Mouse (Mus musculus) CH12.LX (cell line): ENCODE data around the gene Cnot3. TPM values are rescaled to one million over a fixed set of nuclear protein-coding genes. Genes with fewer than 3 reads are reported as not detected.

ENCODE experiments used
- DNase-seq: peaks from one replicate; pipeline ENCODE4 v3.0.0-alpha.2; 2013; ENCODE audit errors: extremely low read depth
- H3K27ac ChIP-seq: 2 replicates; pipeline ENCODE4 v1.5.1; 2012; ENCODE audit warnings: low read depth, mild to moderate bottlenecking, control low read depth, moderate library complexity; ENCODE audit not compliant: insufficient read depth
- H3K27me3 ChIP-seq: replicated peaks from 2 replicates; pipeline ENCODE3; 2012; ENCODE audit warnings: inconsistent platforms
- H3K36me3 ChIP-seq, 2 experiments: replicated peaks in 1 of 2; 2 replicates each; pipeline versions ENCODE3 to v1.6.1; 2012; ENCODE audit warnings: inconsistent platforms in 1 of 2, low read length in 1 of 2, mild to moderate bottlenecking in 1 of 2, mixed read lengths in 1 of 2, moderate library complexity in 1 of 2; ENCODE audit not compliant: control insufficient read depth in 1 of 2, insufficient read depth in 1 of 2
- H3K4me1 ChIP-seq, 2 experiments: 2 replicates each; pipeline ENCODE4 v1.6.1; 2012; ENCODE audit warnings: inconsistent platforms in 1 of 2, moderate library complexity in 1 of 2; ENCODE audit not compliant: insufficient read depth in 2 of 2, control insufficient read depth in 1 of 2
- H3K4me2 ChIP-seq: 2 replicates; pipeline ENCODE4 v1.6.1; 2012; ENCODE audit warnings: low read depth, mild to moderate bottlenecking, control low read depth; ENCODE audit not compliant: poor library complexity, insufficient read depth, severe bottlenecking
- H3K4me3 ChIP-seq, 3 experiments: fragments of 150-350 bp in 1 of 3; sonication (generic) in 1 of 3; replicated peaks in 1 of 3; 2 replicates each; pipeline versions ENCODE3 to v1.5.1; 2011 to 2012; ENCODE audit warnings: low read depth in 2 of 3, low read length in 2 of 3, mild to moderate bottlenecking in 2 of 3, moderate library complexity in 2 of 3, control low read depth in 1 of 3, improper control_type of control experiment in 1 of 3, inconsistent platforms in 1 of 3, mixed read lengths in 1 of 3; ENCODE audit not compliant: poor library complexity in 1 of 3
- H3K79me2 ChIP-seq: replicated peaks from 2 replicates; pipeline ENCODE4 v1.6.1; 2012; ENCODE audit warnings: mild to moderate bottlenecking, moderate library complexity; ENCODE audit not compliant: control insufficient read depth, poor library complexity, insufficient read depth, severe bottlenecking; ENCODE audit errors: extremely low read depth
- H3K9ac ChIP-seq: 2 replicates; pipeline ENCODE4 v1.6.1; 2012; ENCODE audit warnings: low read depth, mild to moderate bottlenecking, control low read depth, moderate library complexity; ENCODE audit not compliant: insufficient read depth
- H3K9me3 ChIP-seq: replicated peaks from 2 replicates; pipeline ENCODE3; 2012; ENCODE audit warnings: low read length, inconsistent platforms, mixed read lengths
- CHD2 ChIP-seq: IDR thresholded peaks from 2 replicates; pipeline ENCODE4 v1.6.1; 2011; ENCODE audit warnings: low read length, improper control_type of control experiment
- E2F4 ChIP-seq: IDR thresholded peaks from 2 replicates; pipeline ENCODE4 v1.6.1; 2011; ENCODE audit warnings: low read depth, low read length, improper control_type of control experiment; ENCODE audit not compliant: insufficient replicate concordance
- ELF1 ChIP-seq: IDR thresholded peaks from 2 replicates; pipeline ENCODE4 v1.6.1; 2014; ENCODE audit warnings: low read depth, mild to moderate bottlenecking, inconsistent platforms, low read length, improper control_type of control experiment
- EP300 ChIP-seq: IDR thresholded peaks from 2 replicates; pipeline ENCODE4 v1.6.1; 2011; ENCODE audit warnings: low read length, improper control_type of control experiment
- HCFC1 ChIP-seq: IDR thresholded peaks from 2 replicates; pipeline ENCODE4 v1.6.1; 2012; ENCODE audit warnings: low read depth, mild to moderate bottlenecking, inconsistent platforms, low read length, improper control_type of control experiment
- IRF4 ChIP-seq: IDR thresholded peaks from 2 replicates; pipeline ENCODE4 v1.6.1; 2014; ENCODE audit warnings: low read depth, mild to moderate bottlenecking, inconsistent platforms, low read length, improper control_type of control experiment
- JUN ChIP-seq: IDR thresholded peaks from 2 replicates; pipeline ENCODE4 v1.6.1; 2011; ENCODE audit warnings: low read depth, mild to moderate bottlenecking, low read length, improper control_type of control experiment, moderate library complexity; ENCODE audit not compliant: insufficient read depth
- JUND ChIP-seq: conservative IDR thresholded peaks from 2 replicates; pipeline ENCODE4 v1.6.1; 2011; ENCODE audit warnings: low read depth, low read length, improper control_type of control experiment
- KAT2A ChIP-seq: IDR thresholded peaks from 2 replicates; pipeline ENCODE4 v1.6.1; 2012; ENCODE audit warnings: low read length, improper control_type of control experiment, inconsistent platforms; ENCODE audit not compliant: insufficient replicate concordance
- MAFK ChIP-seq: IDR thresholded peaks from 2 replicates; pipeline ENCODE4 v1.6.1; 2011; ENCODE audit warnings: low read length, improper control_type of control experiment; ENCODE audit not compliant: insufficient replicate concordance
- MAX ChIP-seq: IDR thresholded peaks from 2 replicates; pipeline ENCODE4 v1.6.1; 2011; ENCODE audit warnings: low read length, improper control_type of control experiment
- MAZ ChIP-seq: IDR thresholded peaks from 2 replicates; pipeline ENCODE4 v1.6.1; 2012; ENCODE audit warnings: low read depth, mild to moderate bottlenecking, inconsistent platforms, low read length, improper control_type of control experiment, moderate library complexity
- MEF2A ChIP-seq: IDR thresholded peaks from 2 replicates; pipeline ENCODE4 v1.6.1; 2014; ENCODE audit warnings: low read depth, mild to moderate bottlenecking, inconsistent platforms, low read length, improper control_type of control experiment, borderline replicate concordance
- MXI1 ChIP-seq: IDR thresholded peaks from 2 replicates; pipeline ENCODE4 v1.6.1; 2011; ENCODE audit warnings: mild to moderate bottlenecking, low read depth, low read length, improper control_type of control experiment
- MYC ChIP-seq: IDR thresholded peaks from 2 replicates; pipeline ENCODE4 v1.6.1; 2011; ENCODE audit warnings: low read depth, mild to moderate bottlenecking, improper control_type of control experiment, low read length
- NELFE ChIP-seq: IDR thresholded peaks from 2 replicates; pipeline ENCODE4 v1.6.1; 2011; ENCODE audit warnings: low read depth, low read length, improper control_type of control experiment
- NRF1 ChIP-seq: IDR thresholded peaks from 2 replicates; pipeline ENCODE4 v1.6.1; 2014; ENCODE audit warnings: low read depth, mild to moderate bottlenecking, inconsistent platforms, low read length, improper control_type of control experiment, moderate library complexity
- POLR2A ChIP-seq: IDR thresholded peaks from 2 replicates; pipeline ENCODE4 v1.6.1; 2011; ENCODE audit warnings: low read depth, mild to moderate bottlenecking, improper control_type of control experiment, low read length
- POLR2AphosphoS2 ChIP-seq: IDR thresholded peaks from 2 replicates; pipeline ENCODE4 v1.6.1; 2011; ENCODE audit warnings: low read depth, low read length, improper control_type of control experiment
- RAD21 ChIP-seq: IDR thresholded peaks from 2 replicates; pipeline ENCODE4 v1.6.1; 2011; ENCODE audit warnings: low read depth, mild to moderate bottlenecking, low read length, improper control_type of control experiment, moderate library complexity
- SIN3A ChIP-seq: IDR thresholded peaks from 2 replicates; pipeline ENCODE4 v1.6.1; 2012; ENCODE audit warnings: low read length, improper control_type of control experiment, inconsistent platforms
- SMC3 ChIP-seq: IDR thresholded peaks from 2 replicates; pipeline ENCODE4 v1.6.1; 2011; ENCODE audit warnings: low read depth, low read length, improper control_type of control experiment
- TBP ChIP-seq: conservative IDR thresholded peaks from 2 replicates; pipeline ENCODE4 v1.6.1; 2011; ENCODE audit warnings: low read depth, low read length, improper control_type of control experiment
- TCF12 ChIP-seq: IDR thresholded peaks from 2 replicates; pipeline ENCODE4 v1.6.1; 2014; ENCODE audit warnings: low read depth, mild to moderate bottlenecking, inconsistent platforms, low read length, improper control_type of control experiment
- USF1 ChIP-seq: IDR thresholded peaks from 2 replicates; pipeline ENCODE4 v1.6.1; 2014; ENCODE audit warnings: low read depth, mild to moderate bottlenecking, inconsistent platforms, low read length, improper control_type of control experiment
- ZKSCAN1 ChIP-seq: IDR thresholded peaks from 2 replicates; pipeline ENCODE4 v1.6.1; 2012; ENCODE audit warnings: low read depth, inconsistent platforms, low read length, improper control_type of control experiment, borderline replicate concordance
- ZMIZ1 ChIP-seq: IDR thresholded peaks from 2 replicates; pipeline ENCODE4 v1.6.1; 2012; ENCODE audit warnings: low read depth, mild to moderate bottlenecking, inconsistent platforms, low read length, improper control_type of control experiment
- ZNF384 ChIP-seq: IDR thresholded peaks from 2 replicates; pipeline ENCODE4 v1.6.1; 2012; ENCODE audit warnings: low read depth, low read length, improper control_type of control experiment, inconsistent platforms
- dilution Hi-C: fragments of 300-500 bp; cut with MboI; formaldehyde crosslinking; loops from 2 replicates; pipeline ENCODE4 v1.14.3; 2020; ENCODE audit warnings: low sequenced_read_pairs; ENCODE audit not compliant: extremely low pct_unique_long_range_greater_than_20kb, extremely low pct_ligation_motif_present
- in situ Hi-C: fragments of 300-500 bp; cut with MboI; formaldehyde crosslinking; loops from 3 replicates; pipeline ENCODE4 v1.14.3; 2019; ENCODE audit warnings: low sequenced_read_pairs, low pct_ligation_motif_present, low pct_unique_long_range_greater_than_20kb, mixed read lengths
- polyA plus RNA-seq: library from polyadenylated mRNA; unstranded; fragments of >175 nt; gene quantifications from 2 replicates; pipeline ENCODE4 v1.2.1, GENCODE M21; 2012; ENCODE audit warnings: low read depth; ENCODE audit not compliant: insufficient read length
- total RNA-seq, 2 experiments: library from RNA; depleted of rRNA; stranded (reverse); fragments of 300-350 nt in 1 of 2; fragments of >200 nt in 1 of 2; gene quantifications; 2 replicates each; pipeline ENCODE4 v1.2.3; 2012 to 2014

Gene Cnot3
- total and polyA plus RNA-seq, 3 experiments = 10.5 to 68.3 (median 21.1) TPM

GRCm38 (mm10) chr7:3703148-3703878, 58.2 kb downstream of the Cnot3 start:
- Histone ChIP-seq H3K4me1 (peaks cover 2 to 24% of the 10 kb centered on the region in 2 experiments; a peak in 3 of 4 replicates), H3K79me2 (peaks cover 30% of the 10 kb centered on the region), H3K4me2 (peak overlapping the region; percentile 72)
- peak; percentile 24 for DNase-seq
- TF ChIP-seq JUN (no peak), MAX (peak; percentile 46; the same call in 1 of the 2 replicates), SMC3 (no peak), JUND (no peak), EP300 (0 out of 2 replicates have a peak, but pooled peaks have one; percentile 16), MXI1 (0 out of 2 replicates have a peak, but pooled peaks have one; percentile 41), MYC (0 out of 2 replicates have a peak, but pooled peaks have one; percentile 22), E2F4 (no peak)
- TF ChIP-seq, all 38 proteins: peak for 4
- dilution Hi-C loops (no loop called here), in situ Hi-C loops (no loop called here)
- peak overlapping the region; percentile 87 for H3K9ac ChIP-seq
- H3K36me3 ChIP-seq = peaks cover 47 to 61% of the 10 kb centered on the region in 2 experiments
- no peaks in the 10 kb centered on the region for H3K9me3 ChIP-seq
- H3K4me3 ChIP-seq = peak overlapping the region in 2 of 3 experiments; percentile 28 to 86
- H3K27me3 ChIP-seq = no peaks in the 10 kb centered on the region
- H3K27ac ChIP-seq = no peak overlapping the region

- peak; percentile 96 for DNase-seq
- H3K9ac ChIP-seq = peak within 1 kb of the TSS; percentile 89
- H3K79me2 ChIP-seq = peaks cover 30% of the 10 kb centered on the region
- H3K4me3 ChIP-seq = peak within 1 kb of the TSS; percentile 68 to 98 (median 86)
- no peaks in the 10 kb centered on the region for H3K27me3 ChIP-seq
- no peaks in the 10 kb centered on the region for H3K9me3 ChIP-seq
- peak within 1 kb of the TSS; percentile 72 for H3K4me2 ChIP-seq
- dilution Hi-C loops (no loop called here), in situ Hi-C loops (no loop called here)
- H3K27ac ChIP-seq = peak within 1 kb of the TSS; percentile 73
- peaks cover 46 to 55% of the 10 kb centered on the region in 2 experiments for H3K36me3 ChIP-seq
- peaks cover 2 to 28% of the 10 kb centered on the region in 2 experiments; a peak in 3 of 4 replicates for H3K4me1 ChIP-seq
- TF ChIP-seq HCFC1 (peak; percentile 84), IRF4 (no peak), RAD21 (no peak), SIN3A (peak; percentile 53; the same call in 1 of the 2 replicates), NRF1 (peak; percentile 84), KAT2A (0 out of 2 replicates have a peak, but pooled peaks have one; percentile 76), POLR2AphosphoS2 (peak; percentile 100), E2F4 (0 out of 2 replicates have a peak, but pooled peaks have one; percentile 27), JUND (peak; percentile 83), MAFK (peak; percentile 50; the same call in 1 of the 2 replicates), MYC (no peak), JUN (peak; percentile 81), TCF12 (peak; percentile 97), ELF1 (peak; percentile 58; the same call in 1 of the 2 replicates), MAZ (0 out of 2 replicates have a peak, but pooled peaks have one; percentile 19), ZNF384 (no peak), CHD2 (no peak), ZKSCAN1 (no peak), NELFE (peak; percentile 100), POLR2A (peak; percentile 100), MEF2A (peak; percentile 66; the same call in 1 of the 2 replicates), MXI1 (no peak; the same call in 1 of the 2 replicates), USF1 (no peak), EP300 (no peak), TBP (peak; percentile 99), ZMIZ1 (peak; percentile 99)
Measured at GRCm38 (mm10) chr7:3703879-3704441, 58.9 kb downstream of the Cnot3 start, which contains the start of gene Rps9. TSS of gene Rps9 (plus strand) at chr7:3703993.
